Mouse (Mus musculus) kidney, postnatal 36 days (tissue): ENCODE data around the gene Stat6.
A peak's percentile ranks its signal among the peaks of the same experiment; 100 is the strongest.

Experiments
- DNase-seq, 2 experiments: peaks; one replicate each; pipeline ENCODE4 v3.0.0; 2021 to 2022; ENCODE audit warnings: mixed read lengths in 2 of 2

The Stat6 gene

GRCm38 (mm10) chr10:127642772-127643552 lies at the start of gene Stat6:
Gene Stat6, plus strand, starts transcription at chr10:127642986.
- DNase-seq = peak; percentile 88 to 89

- DNase-seq = no peak
Measured at GRCm38 (mm10) chr10:127594405-127594804, 48.4 kb upstream of the Stat6 start.

- no peak for DNase-seq
Measured at GRCm38 (mm10) chr10:127594930-127595715, 47.7 kb upstream of the Stat6 start.

- no peak for DNase-seq
Measured at GRCm38 (mm10) chr10:127596321-127596941, 46.4 kb upstream of the Stat6 start.

GRCm38 (mm10) chr10:127597311-127597901 lies 45.4 kb upstream of the Stat6 start:
- DNase-seq = no peak

- DNase-seq = no peak
Measured at GRCm38 (mm10) chr10:127598607-127599006, 44.2 kb upstream of the Stat6 start.

- no peak for DNase-seq
Measured at GRCm38 (mm10) chr10:127599252-127599651, 43.5 kb upstream of the Stat6 start.

GRCm38 (mm10) chr10:127599779-127600541 lies 42.8 kb upstream of the Stat6 start:
- peak; percentile 46 to 70 for DNase-seq

GRCm38 (mm10) chr10:127602194-127602593 lies 40.6 kb upstream of the Stat6 start:
- DNase-seq = no peak

GRCm38 (mm10) chr10:127603437-127604371 lies 39.1 kb upstream of the Stat6 start:
- no peak for DNase-seq

GRCm38 (mm10) chr10:127604465-127605250 lies 38.1 kb upstream of the Stat6 start:
- peak; percentile 76 to 82 for DNase-seq

GRCm38 (mm10) chr10:127605251-127605547 lies 37.6 kb upstream of the Stat6 start:
- DNase-seq = no peak

- DNase-seq = no peak
Measured at GRCm38 (mm10) chr10:127605756-127606155, 37.0 kb upstream of the Stat6 start.

- DNase-seq = no peak
Measured at GRCm38 (mm10) chr10:127607059-127607458, 35.7 kb upstream of the Stat6 start.

- DNase-seq = no peak
Measured at GRCm38 (mm10) chr10:127609415-127610065, 33.2 kb upstream of the Stat6 start.

- DNase-seq = no peak
Measured at GRCm38 (mm10) chr10:127610066-127610415, 32.7 kb upstream of the Stat6 start.

- no peak for DNase-seq
Measured at GRCm38 (mm10) chr10:127612079-127612775, 30.6 kb upstream of the Stat6 start.

GRCm38 (mm10) chr10:127614236-127615033 lies 28.4 kb upstream of the Stat6 start:
- DNase-seq = no peak

GRCm38 (mm10) chr10:127615034-127615374 lies 27.8 kb upstream of the Stat6 start:
- DNase-seq = no peak
